Mouse (Mus musculus): ENCODE results near the gene Vav3. TPM values are rescaled to one million over a fixed set of nuclear protein-coding genes. Genes with fewer than 3 reads are reported as not detected.

Vav3 gene
- polyA plus RNA-seq, 1 experiment from 2014 or later = 13.6 TPM

DNA sequence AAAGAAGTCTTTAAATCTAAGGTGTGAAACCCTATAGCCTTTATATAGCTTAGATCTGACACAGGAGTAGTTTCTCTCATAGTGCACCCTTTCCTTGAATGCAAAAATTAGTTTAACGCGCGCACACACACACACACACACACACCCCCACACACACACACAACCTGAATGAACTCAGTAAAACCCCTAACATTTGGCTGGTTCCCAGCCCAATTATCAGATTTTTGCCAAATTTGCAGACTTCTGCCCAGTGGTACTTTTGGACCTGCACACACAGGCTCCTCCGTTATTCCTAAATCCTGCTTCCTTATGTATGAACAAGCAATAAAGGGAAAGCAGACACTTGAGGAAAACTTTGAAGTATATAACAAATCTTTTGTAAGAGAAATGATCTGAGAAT, 313.9 kb downstream of the Vav3 start:
- Histone ChIP-seq H3K4me1 (ENCODE audit: control insufficient read depth in 2 of 2, insufficient read depth in 2 of 2, low read length in 2 of 2) (no peaks in the 10 kb centered on the region), H3K4me2 (ENCODE audit: low read length) (no peak overlapping the region), H3K27me3 (ENCODE audit: control insufficient read depth, insufficient read depth, low read length) (no peaks in the 10 kb centered on the region), H3K9ac (ENCODE audit: low read length) (no peak overlapping the region), H3K4me3 (ENCODE audit: control insufficient read depth in 1 of 2, insufficient read depth in 1 of 2, low read depth in 1 of 2, low read length in 2 of 2) (no peak overlapping the region), H3K27ac (replicated peaks in 1 of 2; ENCODE audit: control insufficient read depth in 1 of 2, insufficient read depth in 1 of 2, low read depth in 2 of 2, low read length in 2 of 2) (no peak overlapping the region), H3K36me3 (ENCODE audit: control insufficient read depth, insufficient read depth, low read length) (no peaks in the 10 kb centered on the region), H3K9me3 (ENCODE audit: control insufficient read depth, low read length) (no peaks in the 10 kb centered on the region)
- ATAC-seq (ENCODE audit: insufficient number of reproducible peaks, insufficient read depth, low FRiP score, low read depth) = no peak
- 94% methylated on average over 4 of the region's 4 CpGs for WGBS

DNA sequence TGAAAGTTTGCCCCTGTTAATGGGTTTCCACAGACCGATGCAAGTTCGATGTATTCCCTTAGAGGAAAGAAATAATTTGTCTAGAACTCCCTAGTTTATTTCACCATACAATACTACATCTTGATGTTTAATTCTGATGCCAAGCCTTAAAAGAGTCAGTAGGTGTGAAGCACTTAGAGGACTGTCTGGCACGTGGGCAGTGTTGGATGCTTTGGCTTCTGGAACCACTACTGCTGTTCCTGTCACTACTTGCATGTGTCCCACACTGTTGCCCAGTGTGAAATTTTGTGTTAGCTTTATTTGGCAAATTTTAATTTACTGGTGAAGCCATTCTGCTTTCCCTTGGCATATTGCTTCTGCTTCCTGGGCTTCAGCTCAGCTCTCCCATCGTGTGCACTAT, 331.3 kb downstream of the Vav3 start:
- no peak overlapping the region for H3K4me2 ChIP-seq (ENCODE audit: low read length)
- no peaks in the 10 kb centered on the region for H3K4me1 ChIP-seq (ENCODE audit: control insufficient read depth in 2 of 2, insufficient read depth in 2 of 2, low read length in 2 of 2)
- H3K27me3 ChIP-seq (ENCODE audit: control insufficient read depth, insufficient read depth, low read length) = no peaks in the 10 kb centered on the region
- 87% methylated on average over 4 of the region's 4 CpGs for WGBS
- ATAC-seq (ENCODE audit: insufficient number of reproducible peaks, insufficient read depth, low FRiP score, low read depth) = no peak
- H3K9ac ChIP-seq (ENCODE audit: low read length) = no peak overlapping the region
- no peaks in the 10 kb centered on the region for H3K36me3 ChIP-seq (ENCODE audit: control insufficient read depth, insufficient read depth, low read length)
- no peak overlapping the region for H3K27ac ChIP-seq (replicated peaks in 1 of 2; ENCODE audit: control insufficient read depth in 1 of 2, insufficient read depth in 1 of 2, low read depth in 2 of 2, low read length in 2 of 2)
- H3K9me3 ChIP-seq (ENCODE audit: control insufficient read depth, low read length) = no peaks in the 10 kb centered on the region
- no peak overlapping the region for H3K4me3 ChIP-seq (ENCODE audit: control insufficient read depth in 1 of 2, insufficient read depth in 1 of 2, low read depth in 1 of 2, low read length in 2 of 2)

DNA sequence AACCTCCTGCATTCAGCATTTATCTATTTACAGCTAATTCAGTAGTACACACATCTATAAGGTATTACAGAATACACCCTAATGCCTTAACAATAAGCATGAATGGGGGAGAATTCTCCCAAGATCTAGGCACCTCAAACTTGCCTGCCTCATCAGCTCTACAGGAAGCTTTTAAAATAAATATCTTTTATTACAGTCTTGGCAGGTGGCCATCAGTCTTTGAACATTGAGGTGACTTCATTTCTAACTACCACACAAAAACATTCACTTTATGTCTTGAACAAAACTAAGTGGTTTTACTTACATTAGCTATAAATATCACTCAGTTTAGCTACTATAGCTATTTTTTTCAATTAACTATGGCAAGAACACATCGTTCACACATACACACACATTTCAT, 332.5 kb downstream of the Vav3 start:
- no peak for ATAC-seq (ENCODE audit: insufficient number of reproducible peaks, insufficient read depth, low FRiP score, low read depth)
- Histone ChIP-seq H3K27me3 (ENCODE audit: control insufficient read depth, insufficient read depth, low read length) (no peaks in the 10 kb centered on the region), H3K4me1 (ENCODE audit: control insufficient read depth in 2 of 2, insufficient read depth in 2 of 2, low read length in 2 of 2) (no peaks in the 10 kb centered on the region), H3K4me2 (ENCODE audit: low read length) (no peak overlapping the region), H3K4me3 (ENCODE audit: control insufficient read depth in 1 of 2, insufficient read depth in 1 of 2, low read depth in 1 of 2, low read length in 2 of 2) (no peak overlapping the region), H3K9ac (ENCODE audit: low read length) (no peak overlapping the region), H3K27ac (replicated peaks in 1 of 2; ENCODE audit: control insufficient read depth in 1 of 2, insufficient read depth in 1 of 2, low read depth in 2 of 2, low read length in 2 of 2) (no peak overlapping the region), H3K9me3 (ENCODE audit: control insufficient read depth, low read length) (no peaks in the 10 kb centered on the region), H3K36me3 (ENCODE audit: control insufficient read depth, insufficient read depth, low read length) (no peaks in the 10 kb centered on the region)
- 87% methylated on average over 1 of the region's 1 CpGs for WGBS

DNA sequence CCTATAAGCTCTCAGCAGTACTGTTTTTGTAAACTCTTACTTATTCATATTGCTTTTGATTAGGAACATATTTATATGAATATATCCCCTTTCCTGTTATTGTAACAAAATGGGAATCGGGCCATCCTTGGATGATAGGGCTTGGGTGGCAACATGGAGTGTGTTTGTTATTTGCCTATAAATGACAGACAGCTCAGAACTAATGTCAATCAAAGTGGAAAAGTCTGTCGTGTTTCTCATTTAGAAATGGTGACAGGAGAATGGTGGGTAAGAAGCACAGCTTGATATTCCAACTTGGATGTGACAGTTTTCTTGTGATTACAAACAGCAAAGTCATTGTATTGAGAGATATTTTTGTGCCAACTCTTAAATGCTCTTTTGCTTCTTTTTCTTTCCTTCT, 339.8 kb downstream of the Vav3 start:
- Histone ChIP-seq H3K4me2 (ENCODE audit: low read length) (no peak overlapping the region), H3K27me3 (ENCODE audit: control insufficient read depth, insufficient read depth, low read length) (no peaks in the 10 kb centered on the region), H3K9me3 (ENCODE audit: control insufficient read depth, low read length) (no peaks in the 10 kb centered on the region), H3K27ac (replicated peaks in 1 of 2; ENCODE audit: control insufficient read depth in 1 of 2, insufficient read depth in 1 of 2, low read depth in 2 of 2, low read length in 2 of 2) (no peak overlapping the region), H3K9ac (ENCODE audit: low read length) (no peak overlapping the region), H3K36me3 (ENCODE audit: control insufficient read depth, insufficient read depth, low read length) (0 out of 2 replicates have a peak, but pooled peaks cover 4% of the 10 kb centered on the region), H3K4me3 (ENCODE audit: control insufficient read depth in 1 of 2, insufficient read depth in 1 of 2, low read depth in 1 of 2, low read length in 2 of 2) (no peak overlapping the region), H3K4me1 (ENCODE audit: control insufficient read depth in 2 of 2, insufficient read depth in 2 of 2, low read length in 2 of 2) (no peaks in the 10 kb centered on the region)
- WGBS = 91% methylated on average over 2 of the region's 2 CpGs
- no peak for ATAC-seq (ENCODE audit: insufficient number of reproducible peaks, insufficient read depth, low FRiP score, low read depth)

DNA sequence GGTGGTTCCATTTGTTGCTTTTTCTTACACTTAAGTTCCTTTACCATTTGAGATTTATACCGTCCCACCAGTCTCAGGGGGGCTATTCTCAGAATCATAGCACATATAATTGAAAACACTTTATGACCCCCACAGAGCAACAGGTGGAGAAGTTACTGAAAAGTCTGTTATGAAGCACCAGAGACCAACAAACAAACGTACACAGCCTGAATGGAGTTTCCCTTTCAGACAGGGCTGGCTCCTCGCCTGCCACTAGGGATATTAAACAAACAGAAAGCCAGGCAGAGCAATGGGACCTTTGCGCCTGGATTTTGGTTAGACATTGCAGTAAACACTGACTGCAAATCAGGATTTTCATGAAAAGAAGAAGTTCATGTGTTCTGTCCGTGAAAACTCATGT, 341.4 kb downstream of the Vav3 start:
- ATAC-seq (ENCODE audit: insufficient number of reproducible peaks, insufficient read depth, low FRiP score, low read depth) = no peak
- no peaks in the 10 kb centered on the region for H3K9me3 ChIP-seq (ENCODE audit: control insufficient read depth, low read length)
- WGBS = 85% methylated on average over 5 of the region's 5 CpGs

DNA sequence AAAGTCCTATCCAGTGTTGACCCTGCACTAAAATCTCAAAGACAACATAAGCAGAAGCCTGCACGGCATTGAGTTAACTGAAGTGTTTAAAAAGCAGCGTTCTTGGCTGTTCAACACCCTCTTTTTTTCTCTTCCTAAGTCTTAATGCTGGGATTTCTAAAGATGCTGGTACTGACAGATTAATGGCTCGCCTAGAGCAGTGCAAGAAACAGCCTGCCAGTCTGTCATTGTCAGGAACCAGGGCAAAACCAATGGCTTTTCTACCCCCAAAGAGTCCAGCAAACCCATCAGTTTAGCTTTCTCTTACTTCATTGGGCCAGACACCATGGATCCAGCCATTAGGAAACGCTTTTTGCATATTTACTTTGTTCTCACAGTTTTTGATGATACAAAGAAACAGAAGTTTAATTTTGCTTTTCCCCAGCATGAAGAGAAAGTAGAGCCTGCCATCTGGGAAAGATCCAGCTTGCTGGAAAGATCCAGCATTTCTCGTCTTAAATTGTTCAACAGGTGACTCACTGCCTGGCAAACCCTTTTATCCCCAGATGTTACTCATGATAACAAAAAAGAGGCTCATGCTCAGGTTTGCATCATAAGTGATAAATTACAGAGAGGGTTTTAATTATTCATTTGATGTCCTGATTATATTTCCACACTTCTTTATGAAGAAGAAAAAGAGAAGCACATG, 343.3 kb downstream of the Vav3 start:
- no peak for ATAC-seq (ENCODE audit: insufficient number of reproducible peaks, insufficient read depth, low FRiP score, low read depth)
- Histone ChIP-seq H3K27me3 (ENCODE audit: control insufficient read depth, insufficient read depth, low read length) (no peaks in the 10 kb centered on the region), H3K36me3 (ENCODE audit: control insufficient read depth, insufficient read depth, low read length) (0 out of 2 replicates have a peak, but pooled peaks cover 4% of the 10 kb centered on the region), H3K9me3 (ENCODE audit: control insufficient read depth, low read length) (no peaks in the 10 kb centered on the region), H3K27ac (replicated peaks in 1 of 2; ENCODE audit: control insufficient read depth in 1 of 2, insufficient read depth in 1 of 2, low read depth in 2 of 2, low read length in 2 of 2) (no peak overlapping the region), H3K9ac (ENCODE audit: low read length) (no peak overlapping the region), H3K4me1 (ENCODE audit: control insufficient read depth in 2 of 2, insufficient read depth in 2 of 2, low read length in 2 of 2) (no peaks in the 10 kb centered on the region), H3K4me2 (ENCODE audit: low read length) (no peak overlapping the region), H3K4me3 (ENCODE audit: control insufficient read depth in 1 of 2, insufficient read depth in 1 of 2, low read depth in 1 of 2, low read length in 2 of 2) (no peak overlapping the region)
- WGBS = 80% methylated on average over 5 of the region's 5 CpGs

More for the DNA sequence above, 341.4 kb downstream of the Vav3 start:
- no peak overlapping the region for H3K27ac ChIP-seq (replicated peaks in 1 of 2; ENCODE audit: control insufficient read depth in 1 of 2, insufficient read depth in 1 of 2, low read depth in 2 of 2, low read length in 2 of 2)
- no peak overlapping the region for H3K9ac ChIP-seq (ENCODE audit: low read length)
- no peaks in the 10 kb centered on the region for H3K4me1 ChIP-seq (ENCODE audit: control insufficient read depth in 2 of 2, insufficient read depth in 2 of 2, low read length in 2 of 2)
- no peak overlapping the region for H3K4me2 ChIP-seq (ENCODE audit: low read length)
- H3K27me3 ChIP-seq (ENCODE audit: control insufficient read depth, insufficient read depth, low read length) = no peaks in the 10 kb centered on the region
- H3K4me3 ChIP-seq (ENCODE audit: control insufficient read depth in 1 of 2, insufficient read depth in 1 of 2, low read depth in 1 of 2, low read length in 2 of 2) = no peak overlapping the region
- 0 out of 2 replicates have a peak, but pooled peaks cover 4% of the 10 kb centered on the region for H3K36me3 ChIP-seq (ENCODE audit: control insufficient read depth, insufficient read depth, low read length)

DNA sequence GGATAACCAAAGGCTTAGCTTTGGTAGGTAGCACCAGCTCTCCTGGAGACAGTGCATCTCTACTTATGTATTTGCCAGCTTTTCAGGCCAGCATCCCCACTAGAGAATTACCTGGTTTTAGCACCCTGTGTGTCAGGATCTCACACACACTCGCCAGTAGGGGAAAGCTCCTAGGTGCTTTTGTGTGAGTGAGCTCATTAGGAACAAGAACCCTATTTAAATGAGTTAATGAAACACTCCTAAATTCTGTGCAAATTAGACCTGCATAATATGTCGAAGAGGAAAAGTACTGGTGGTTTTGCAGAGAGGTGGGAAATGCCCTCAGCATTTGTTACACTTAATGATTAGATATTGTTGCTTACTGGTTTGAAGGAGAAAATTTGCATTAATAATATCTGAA, 350.1 kb downstream of the Vav3 start:
- 68% methylated on average over 2 of the region's 2 CpGs for WGBS
- H3K36me3 ChIP-seq (ENCODE audit: control insufficient read depth, insufficient read depth, low read length) = no peaks in the 10 kb centered on the region
- H3K27me3 ChIP-seq (ENCODE audit: control insufficient read depth, insufficient read depth, low read length) = no peaks in the 10 kb centered on the region
- no peak overlapping the region for H3K27ac ChIP-seq (replicated peaks in 1 of 2; ENCODE audit: control insufficient read depth in 1 of 2, insufficient read depth in 1 of 2, low read depth in 2 of 2, low read length in 2 of 2)
- ATAC-seq (ENCODE audit: insufficient number of reproducible peaks, insufficient read depth, low FRiP score, low read depth) = no peak
- no peaks in the 10 kb centered on the region for H3K4me1 ChIP-seq (ENCODE audit: control insufficient read depth in 2 of 2, insufficient read depth in 2 of 2, low read length in 2 of 2)
- no peak overlapping the region for H3K9ac ChIP-seq (ENCODE audit: low read length)
- H3K4me3 ChIP-seq (ENCODE audit: control insufficient read depth in 1 of 2, insufficient read depth in 1 of 2, low read depth in 1 of 2, low read length in 2 of 2) = no peak overlapping the region
- no peak overlapping the region for H3K4me2 ChIP-seq (ENCODE audit: low read length)
- H3K9me3 ChIP-seq (ENCODE audit: control insufficient read depth, low read length) = no peaks in the 10 kb centered on the region

DNA sequence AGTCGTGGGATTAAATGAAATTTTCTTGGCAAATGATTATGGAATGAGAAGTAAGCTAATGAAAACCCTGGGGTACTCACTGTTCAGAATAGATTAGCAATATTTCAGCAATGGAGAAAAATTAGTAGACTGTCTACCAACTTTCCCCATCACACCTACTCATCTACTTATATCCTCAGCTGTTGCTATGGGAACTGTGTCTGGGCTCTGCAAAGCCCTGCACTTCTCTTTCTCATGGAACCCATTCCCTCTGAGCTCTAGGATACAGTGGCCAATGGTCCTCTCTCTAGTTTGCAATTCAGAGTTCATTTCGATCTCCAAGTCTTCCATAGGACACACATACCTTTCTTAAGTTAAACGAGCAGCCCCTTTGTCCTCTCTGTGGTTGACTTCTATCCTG, 352.2 kb downstream of the Vav3 start:
- WGBS = 82% methylated on average over 3 of the region's 3 CpGs

More for the DNA sequence above, 352.2 kb downstream of the Vav3 start:
- Histone ChIP-seq H3K27ac (replicated peaks in 1 of 2; ENCODE audit: control insufficient read depth in 1 of 2, insufficient read depth in 1 of 2, low read depth in 2 of 2, low read length in 2 of 2) (no peak overlapping the region), H3K27me3 (ENCODE audit: control insufficient read depth, insufficient read depth, low read length) (no peaks in the 10 kb centered on the region), H3K9me3 (ENCODE audit: control insufficient read depth, low read length) (no peaks in the 10 kb centered on the region), H3K4me2 (ENCODE audit: low read length) (no peak overlapping the region), H3K4me1 (ENCODE audit: control insufficient read depth in 2 of 2, insufficient read depth in 2 of 2, low read length in 2 of 2) (no peaks in the 10 kb centered on the region), H3K9ac (ENCODE audit: low read length) (no peak overlapping the region), H3K4me3 (ENCODE audit: control insufficient read depth in 1 of 2, insufficient read depth in 1 of 2, low read depth in 1 of 2, low read length in 2 of 2) (no peak overlapping the region), H3K36me3 (ENCODE audit: control insufficient read depth, insufficient read depth, low read length) (no peaks in the 10 kb centered on the region)
- ATAC-seq (ENCODE audit: insufficient number of reproducible peaks, insufficient read depth, low FRiP score, low read depth) = no peak
